Mouse (Mus musculus) bone marrow macrophage, adult 2 months (primary cell): ENCODE results near the gene Pltp.

Source experiments
- CTCF ChIP-seq: IDR thresholded peaks from 2 replicates; pipeline ENCODE4 v1.5.1; 2012; ENCODE audit warnings: low read depth, mild to moderate bottlenecking, low read length, moderate library complexity
- POLR2A ChIP-seq: IDR thresholded peaks from 2 replicates; pipeline ENCODE4 v1.6.1; 2012; ENCODE audit warnings: mild to moderate bottlenecking, low read depth, low read length, borderline replicate concordance

DNA sequence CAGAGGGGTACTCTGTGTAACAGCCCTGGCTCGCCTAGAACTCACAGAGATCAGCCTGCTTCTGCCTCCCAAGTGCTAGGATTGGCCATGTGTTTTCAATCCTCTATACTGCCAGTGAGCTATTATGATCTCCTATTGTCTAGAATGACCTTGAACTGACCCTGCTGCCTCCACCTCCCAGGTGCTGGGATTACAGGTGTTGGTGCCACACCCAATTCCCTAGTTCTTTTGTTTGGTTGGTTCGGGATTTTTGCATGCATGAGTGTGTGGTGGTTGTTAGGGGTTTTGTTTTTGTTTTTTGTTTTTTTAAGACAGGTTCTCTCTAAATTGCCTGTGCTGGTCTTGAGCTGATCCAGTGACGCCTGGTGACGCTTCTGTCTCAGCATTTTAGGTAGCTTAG lies 33.5 kb downstream of the Pltp start:
- TF ChIP-seq CTCF (no peak), POLR2A (no peak)
